Mouse (Mus musculus): Measurements from ENCODE around the gene Zfp408. TPM values are rescaled to one million over a fixed set of nuclear protein-coding genes. Genes with fewer than 3 reads are reported as not detected.

Gene Zfp408
- polyA plus RNA-seq, 1 experiment from 2014 or later, result 3.9 TPM

Other genes starting within 250 kb of the Zfp408 start
- 79.8 and 84.7 TPM in 2 replicates for gene 1110051M20Rik, start 205.1 kb downstream of the Zfp408 start, polyA plus RNA-seq (2014; fragmentation: Nextera tagmentation; extraction: Ambion mirVana)
- gene Lrp4, start 192.3 kb downstream of the Zfp408 start, polyA plus RNA-seq (2014; fragmentation: Nextera tagmentation; extraction: Ambion mirVana), result 5.2 and 6.3 TPM in 2 replicates
- 109 and 123 TPM in 2 replicates for gene Ckap5, start 123.0 kb downstream of the Zfp408 start, polyA plus RNA-seq (2014; fragmentation: Nextera tagmentation; extraction: Ambion mirVana)
- gene F2, start 13.4 kb downstream of the Zfp408 start, polyA plus RNA-seq (2014; fragmentation: Nextera tagmentation; extraction: Ambion mirVana), result 0.14 TPM in 1 of 2 replicates, not detected in the other
- gene Arhgap1, start 69 bp upstream of the Zfp408 start, polyA plus RNA-seq (2014; fragmentation: Nextera tagmentation; extraction: Ambion mirVana), result 73.7 and 83.2 TPM in 2 replicates
- gene Atg13, start 60.8 kb upstream of the Zfp408 start, polyA plus RNA-seq (2014; fragmentation: Nextera tagmentation; extraction: Ambion mirVana), result 28.3 and 32.0 TPM in 2 replicates
- 18.6 and 22.2 TPM in 2 replicates for gene Harbi1, start 61.1 kb upstream of the Zfp408 start, polyA plus RNA-seq (2014; fragmentation: Nextera tagmentation; extraction: Ambion mirVana)
- 16.8 and 18.3 TPM in 2 replicates for gene Ambra1, start 80.3 kb upstream of the Zfp408 start, polyA plus RNA-seq (2014; fragmentation: Nextera tagmentation; extraction: Ambion mirVana)